Mouse (Mus musculus) hindbrain, embryonic 11.5 days (tissue): ENCODE results near the gene Kcnj12. TPM values are rescaled to one million over a fixed set of nuclear protein-coding genes. Genes with fewer than 3 reads are reported as not detected.

Source experiments
- ATAC-seq: fragments of 200-750 bp; cut with Nextera tagmentation; 2 replicates; pipeline ENCODE4 v1.8.0; 2017; ENCODE audit warnings: mild to moderate bottlenecking, moderate TSS enrichment, moderate library complexity; ENCODE audit not compliant: low FRiP score
- DNase-seq: peaks from one replicate; pipeline ENCODE4 v3.0.0-alpha.2; 2015; ENCODE audit warnings: low spot score
- H3K27ac ChIP-seq: fragments of 300-500 bp; sonication (generic); 2 replicates; pipeline ENCODE4 v1.5.1; 2014; ENCODE audit warnings: mild to moderate bottlenecking, low read depth, low read length
- H3K27me3 ChIP-seq: fragments of 300-500 bp; sonication (generic); 2 replicates; pipeline ENCODE4 v1.6.1; 2014; ENCODE audit warnings: mild to moderate bottlenecking, low read length, moderate library complexity, mixed read lengths; ENCODE audit not compliant: control insufficient read depth, insufficient read depth
- H3K36me3 ChIP-seq: fragments of 300-500 bp; sonication (generic); 2 replicates; pipeline ENCODE4 v1.6.1; 2014; ENCODE audit warnings: mild to moderate bottlenecking, low read length, moderate library complexity, mixed read lengths; ENCODE audit not compliant: control insufficient read depth, insufficient read depth
- H3K4me1 ChIP-seq: fragments of 300-500 bp; sonication (generic); replicated peaks from 2 replicates; pipeline ENCODE4 v1.6.1; 2014; ENCODE audit warnings: low read length, mixed read lengths; ENCODE audit not compliant: control insufficient read depth, insufficient read depth
- H3K4me2 ChIP-seq: fragments of 300-500 bp; sonication (generic); replicated peaks from 2 replicates; pipeline ENCODE4 v1.6.1; 2014; ENCODE audit warnings: mild to moderate bottlenecking, low read depth, low read length
- H3K4me3 ChIP-seq: fragments of 300-500 bp; sonication (generic); 2 replicates; pipeline ENCODE4 v1.5.1; 2014; ENCODE audit warnings: low read depth, low read length
- H3K9ac ChIP-seq: fragments of 300-500 bp; sonication (generic); 2 replicates; pipeline ENCODE4 v1.6.1; 2014; ENCODE audit warnings: low read depth, low read length
- H3K9me3 ChIP-seq: fragments of 300-500 bp; sonication (generic); 2 replicates; pipeline ENCODE4 v1.6.1; 2016; ENCODE audit warnings: low read length; ENCODE audit not compliant: control insufficient read depth
- WGBS: fragments of 180-500 bp; shearing (Covaris S2); extraction: QIAGEN DNeasy Blood & Tissue Kit; methylation state at CpG from one replicate; pipeline ENCODE4 v1.1.7; 2014; 5-methylcytosine and 5-hydroxymethylcytosine counted together
- polyA plus RNA-seq: library from polyadenylated mRNA; unstranded; fragments of >200 nt; fragmentation: Nextera tagmentation; extraction: Ambion mirVana; gene quantifications from 2 replicates; pipeline ENCODE4 v1.2.1, GENCODE M21; 2014

Kcnj12 gene
- polyA plus RNA-seq, 1 experiment from 2014 or later = 1.7 TPM

DNA sequence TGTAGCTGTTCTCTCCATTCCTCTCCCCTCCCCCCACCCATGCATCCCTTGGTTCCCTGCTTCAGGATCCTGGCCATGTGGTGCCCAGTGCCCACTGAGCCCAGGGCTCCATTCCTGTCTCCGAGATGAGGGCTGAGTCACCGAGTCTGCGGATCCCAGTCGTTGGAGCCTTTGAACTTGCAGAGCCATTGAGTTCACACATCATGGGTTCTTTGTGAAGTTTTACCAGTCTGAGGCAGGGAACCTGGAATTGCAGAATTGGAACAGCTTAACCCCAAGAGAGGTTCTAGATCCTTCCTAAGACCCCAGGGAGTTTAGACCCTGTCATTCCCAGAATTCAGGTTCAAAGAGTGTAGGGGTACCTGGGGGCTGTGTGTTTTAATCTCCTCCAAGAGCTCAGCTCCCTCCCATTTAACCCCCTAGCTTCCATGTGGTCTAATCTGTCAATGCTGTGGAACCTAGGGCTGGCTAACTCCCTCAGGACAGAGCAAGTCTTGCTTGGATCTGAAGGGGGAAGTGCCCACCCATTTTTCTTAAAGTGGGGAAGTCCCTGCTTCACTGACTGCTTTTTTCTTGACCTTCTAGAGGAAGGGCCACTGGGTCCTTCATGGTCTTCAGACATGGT lies 6.9 kb downstream of the Kcnj12 start:
- no peaks in the 10 kb centered on the region for H3K9me3 ChIP-seq
- H3K4me2 ChIP-seq = no peak overlapping the region
- ATAC-seq = no peak
- no peak overlapping the region for H3K4me3 ChIP-seq
- H3K27ac ChIP-seq = no peak overlapping the region
- 64% methylated on average over 4 of the region's 4 CpGs for WGBS
- H3K36me3 ChIP-seq = no peaks in the 10 kb centered on the region
- H3K27me3 ChIP-seq = peaks cover 9% of the 10 kb centered on the region
- DNase-seq = no peak
- no peak overlapping the region for H3K9ac ChIP-seq
- no peaks in the 10 kb centered on the region for H3K4me1 ChIP-seq

DNA sequence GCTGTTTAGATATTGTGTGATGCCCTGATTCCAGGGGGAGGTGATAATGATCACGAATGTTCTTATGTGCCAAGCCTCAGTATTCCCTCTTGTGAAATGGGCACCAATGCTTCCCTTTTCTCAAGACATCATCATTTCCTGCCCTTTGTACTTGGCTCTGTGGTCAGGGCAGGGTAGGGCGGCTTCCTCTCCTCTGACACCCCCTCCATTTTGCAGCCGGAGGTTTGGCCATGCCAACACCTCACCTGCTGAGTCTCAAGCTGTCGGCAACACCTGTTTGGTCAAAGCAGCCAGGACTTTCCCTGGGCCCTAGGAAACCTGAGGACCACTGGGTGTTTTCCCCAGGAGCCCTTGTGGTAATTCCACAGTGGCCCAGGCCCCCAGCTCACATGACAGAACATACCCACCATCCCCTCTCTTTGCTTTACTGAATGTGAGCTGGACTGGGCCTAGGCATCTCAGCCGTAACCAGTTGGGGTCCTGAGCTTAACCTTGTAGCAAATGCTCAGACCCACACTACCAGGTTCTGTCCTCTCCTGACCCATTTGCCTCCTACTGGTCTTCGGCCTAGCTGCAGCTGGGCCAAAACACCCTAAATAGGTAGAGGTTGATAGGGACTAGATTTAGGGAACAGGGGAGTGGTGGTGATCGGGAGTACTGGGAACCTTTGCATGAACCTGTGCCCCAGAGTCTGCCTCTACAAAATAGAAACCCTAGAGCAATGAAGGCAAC lies 7.7 kb downstream of the Kcnj12 start:
- Histone ChIP-seq H3K9me3 (no peaks in the 10 kb centered on the region), H3K4me2 (no peak overlapping the region), H3K36me3 (no peaks in the 10 kb centered on the region), H3K9ac (no peak overlapping the region), H3K27me3 (peaks cover 1% of the 10 kb centered on the region; the same call in 1 of the 2 replicates), H3K4me1 (no peaks in the 10 kb centered on the region), H3K4me3 (no peak overlapping the region), H3K27ac (no peak overlapping the region)
- DNase-seq (no peak), ATAC-seq (no peak)
- 86% methylated on average over 7 of the region's 7 CpGs for WGBS

DNA sequence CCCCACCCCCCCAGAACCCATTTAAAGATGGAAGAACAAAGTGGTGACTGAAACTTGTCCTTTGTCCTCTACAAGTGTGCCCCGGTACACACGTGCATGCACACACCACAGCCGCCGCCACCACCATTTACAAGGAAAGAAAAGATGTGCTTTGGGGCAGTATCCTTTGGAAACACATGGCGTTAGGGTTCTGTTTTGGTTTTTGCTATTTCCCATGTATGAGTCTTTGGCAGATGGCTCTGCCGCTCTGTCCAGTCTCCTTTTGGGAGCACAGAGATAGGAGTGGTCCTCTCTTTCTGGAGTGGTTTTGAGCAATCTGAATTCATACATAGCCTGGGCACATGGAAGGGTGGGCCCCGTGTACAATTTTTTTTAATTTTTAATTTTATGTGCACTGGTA lies 8.8 kb downstream of the Kcnj12 start:
- ATAC-seq = no peak
- WGBS = 95% methylated on average over 7 of the region's 7 CpGs
- no peaks in the 10 kb centered on the region for H3K9me3 ChIP-seq
- H3K4me2 ChIP-seq = no peak overlapping the region
- no peak for DNase-seq
- H3K4me1 ChIP-seq = no peaks in the 10 kb centered on the region
- H3K27me3 ChIP-seq = no peaks in the 10 kb centered on the region
- no peak overlapping the region for H3K9ac ChIP-seq
- H3K27ac ChIP-seq = no peak overlapping the region
- H3K4me3 ChIP-seq = no peak overlapping the region
- H3K36me3 ChIP-seq = no peaks in the 10 kb centered on the region

DNA sequence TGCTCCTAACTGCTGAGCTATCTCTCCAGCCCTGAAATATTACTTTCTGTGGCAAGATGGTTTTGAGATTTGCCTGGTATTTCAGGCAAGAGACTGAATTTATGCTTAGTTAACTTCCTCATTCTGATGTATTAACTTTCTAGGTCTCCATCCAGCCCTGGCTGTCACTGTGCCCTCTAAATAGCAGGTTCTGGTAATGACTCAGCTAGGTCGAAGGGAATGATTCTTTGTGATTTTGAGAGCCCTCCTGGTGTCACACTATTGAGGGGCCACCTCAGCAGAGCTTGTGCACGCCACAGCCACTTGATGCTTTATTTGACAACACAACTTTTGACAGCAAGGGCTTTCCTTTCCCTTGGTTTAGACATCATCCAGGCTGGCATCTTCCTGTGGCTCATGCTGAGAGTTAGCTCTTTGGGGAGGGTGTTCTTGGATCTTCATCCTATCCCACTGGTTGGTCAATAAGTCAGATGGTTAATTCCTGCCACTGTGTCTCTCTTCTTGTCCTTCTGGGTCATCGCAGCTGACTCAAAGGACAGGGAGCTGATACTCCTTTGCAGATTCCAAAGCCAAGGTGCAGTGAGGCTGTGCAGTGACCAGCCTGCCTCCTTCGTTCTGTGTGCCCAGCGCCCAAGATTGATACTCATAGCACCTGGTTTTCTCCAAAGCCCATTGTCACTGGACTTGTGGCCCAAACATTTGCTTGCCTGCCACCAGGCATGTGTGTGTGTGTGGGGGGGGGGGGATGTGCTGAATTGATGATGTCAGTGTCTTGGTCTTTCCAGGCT lies 9.5 kb downstream of the Kcnj12 start:
- no peaks in the 10 kb centered on the region for H3K9me3 ChIP-seq
- DNase-seq (no peak), ATAC-seq (no peak)
- no peaks in the 10 kb centered on the region for H3K27me3 ChIP-seq
- no peak overlapping the region for H3K4me2 ChIP-seq
- H3K27ac ChIP-seq = no peak overlapping the region
- WGBS = 83% methylated on average over 5 of the region's 5 CpGs
- no peak overlapping the region for H3K4me3 ChIP-seq
- H3K36me3 ChIP-seq = no peaks in the 10 kb centered on the region
- H3K9ac ChIP-seq = no peak overlapping the region
- H3K4me1 ChIP-seq = no peaks in the 10 kb centered on the region

DNA sequence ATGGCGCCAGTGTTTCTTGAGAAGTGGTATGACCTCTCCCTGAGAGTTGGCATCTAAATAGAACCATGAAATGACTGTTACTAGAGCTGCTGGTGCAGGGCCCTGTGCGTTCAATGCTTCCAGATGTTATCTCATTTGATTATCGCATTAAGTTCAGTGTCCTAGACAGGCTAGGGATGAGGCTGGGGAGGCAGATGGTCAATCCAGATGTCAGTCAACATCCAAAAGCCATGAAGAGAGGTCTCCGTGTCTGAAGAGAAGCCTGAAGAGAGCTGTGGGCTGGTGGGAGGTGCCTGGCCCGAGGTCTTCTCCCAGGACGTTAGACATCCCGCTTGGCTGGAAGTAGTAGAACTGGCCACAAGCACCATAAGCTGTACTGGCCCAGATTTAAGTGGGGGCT lies 10.1 kb downstream of the Kcnj12 start:
- no peak overlapping the region for H3K4me2 ChIP-seq
- DNase-seq = no peak
- H3K36me3 ChIP-seq = no peaks in the 10 kb centered on the region
- no peak for ATAC-seq
- H3K9me3 ChIP-seq = no peaks in the 10 kb centered on the region
- whole genome bisulfite sequencing = 87% methylated on average over 7 of the region's 7 CpGs
- no peak overlapping the region for H3K27ac ChIP-seq
- no peaks in the 10 kb centered on the region for H3K4me1 ChIP-seq
- H3K9ac ChIP-seq = no peak overlapping the region
- H3K4me3 ChIP-seq = no peak overlapping the region
- no peaks in the 10 kb centered on the region for H3K27me3 ChIP-seq

DNA sequence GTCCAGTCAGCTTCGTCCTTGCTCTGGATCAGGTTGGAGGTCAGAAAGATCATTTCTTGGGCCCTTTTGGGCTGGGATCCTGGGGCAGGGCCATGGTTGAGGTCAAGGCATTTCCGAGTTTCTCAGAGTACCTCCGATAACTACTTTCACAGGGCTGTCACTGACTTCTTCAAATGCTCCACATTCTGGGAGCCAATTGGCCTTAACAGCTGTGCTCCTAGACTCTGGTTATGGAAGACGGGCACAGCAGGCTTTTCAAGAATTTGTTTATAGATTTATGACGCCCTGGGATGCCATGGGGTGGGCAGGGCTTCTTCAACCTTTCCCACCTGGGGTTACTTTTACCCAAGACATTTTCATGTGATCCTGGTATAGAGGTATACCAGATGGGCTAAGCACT lies 10.8 kb downstream of the Kcnj12 start:
- 69% methylated on average over 5 of the region's 5 CpGs for WGBS
- Histone ChIP-seq H3K27me3 (no peaks in the 10 kb centered on the region), H3K4me2 (no peak overlapping the region), H3K9ac (no peak overlapping the region), H3K4me3 (no peak overlapping the region), H3K27ac (no peak overlapping the region), H3K9me3 (no peaks in the 10 kb centered on the region), H3K4me1 (no peaks in the 10 kb centered on the region), H3K36me3 (no peaks in the 10 kb centered on the region)
- DNase-seq (no peak), ATAC-seq (no peak)

DNA sequence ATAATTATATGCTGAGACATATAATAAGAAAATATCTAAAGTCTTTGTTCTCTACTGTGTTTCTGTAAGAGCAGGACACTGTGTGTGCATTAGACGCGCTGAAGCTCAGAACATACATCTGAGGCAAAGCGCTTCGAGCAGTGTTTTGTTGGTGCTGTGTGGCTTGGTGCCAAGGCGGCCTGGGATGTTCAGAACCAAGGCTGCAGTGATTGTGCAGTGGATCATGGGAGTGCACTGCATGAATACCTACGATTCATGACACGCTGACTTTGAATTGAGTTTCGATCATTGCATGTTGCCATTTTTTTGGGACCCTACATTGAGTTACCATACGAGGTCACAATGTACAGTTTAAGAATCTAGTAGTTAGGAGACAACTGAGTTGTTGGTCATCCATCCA lies 14.3 kb downstream of the Kcnj12 start:
- Histone ChIP-seq H3K4me1 (no peaks in the 10 kb centered on the region), H3K9ac (no peak overlapping the region), H3K36me3 (no peaks in the 10 kb centered on the region), H3K4me3 (no peak overlapping the region), H3K4me2 (no peak overlapping the region), H3K27me3 (no peaks in the 10 kb centered on the region), H3K9me3 (no peaks in the 10 kb centered on the region), H3K27ac (no peak overlapping the region)
- 95% methylated on average over 9 of the region's 9 CpGs for WGBS
- ATAC-seq (no peak), DNase-seq (no peak)

DNA sequence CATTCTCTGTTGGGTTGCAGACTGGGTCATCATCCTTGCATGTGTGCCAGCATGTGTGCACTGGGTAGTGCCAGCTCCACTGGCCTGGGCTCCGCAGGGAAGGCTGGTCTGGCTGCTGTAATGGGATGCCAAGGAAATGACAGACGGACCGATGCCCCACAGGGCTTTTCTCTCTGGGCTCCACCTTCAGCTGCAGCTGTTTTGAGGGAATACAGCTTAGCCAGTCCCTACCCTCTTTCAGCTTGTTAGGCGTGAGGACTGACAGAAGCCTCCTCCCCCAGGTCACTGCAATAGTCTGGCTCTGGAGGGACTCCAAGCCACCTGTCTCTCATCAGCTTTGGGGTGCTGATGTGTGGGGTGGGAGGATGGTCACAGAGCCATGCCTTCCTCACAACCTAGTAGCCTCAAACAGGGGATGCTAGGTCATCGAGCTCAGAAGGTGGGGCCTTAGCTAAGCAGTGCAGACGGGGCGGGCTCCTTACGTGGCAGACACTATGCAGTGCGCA lies 16.0 kb downstream of the Kcnj12 start:
- Histone ChIP-seq H3K4me2 (no peak overlapping the region), H3K4me3 (no peak overlapping the region), H3K36me3 (no peaks in the 10 kb centered on the region), H3K9me3 (no peaks in the 10 kb centered on the region), H3K4me1 (peaks cover 2% of the 10 kb centered on the region; the same call in 1 of the 2 replicates), H3K27me3 (no peaks in the 10 kb centered on the region), H3K27ac (no peak overlapping the region), H3K9ac (no peak overlapping the region)
- 79% methylated on average over 9 of the region's 9 CpGs for WGBS
- ATAC-seq (no peak), DNase-seq (no peak)
